Mouse (Mus musculus): ENCODE results near the gene Hcrtr2.

DNA sequence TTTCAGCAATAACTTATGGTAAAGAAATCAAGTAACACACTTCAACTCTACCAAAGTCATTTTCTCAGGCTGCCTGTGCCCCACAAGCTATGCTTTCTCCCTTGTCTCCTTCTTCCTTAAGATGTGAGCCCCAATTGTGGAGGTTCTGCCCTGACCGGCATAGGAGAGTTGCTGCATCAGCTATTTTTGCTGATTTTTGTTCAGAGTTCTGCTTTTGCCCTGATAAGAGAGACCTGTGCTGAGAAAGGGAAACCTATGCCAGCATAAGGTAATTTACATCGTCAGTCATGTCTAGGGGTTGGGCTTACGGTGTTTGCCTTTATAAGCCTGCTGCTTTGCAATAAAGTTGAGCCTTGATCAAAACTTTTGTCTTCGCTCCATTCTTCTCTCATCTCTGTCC, 71.5 kb downstream of the Hcrtr2 start:
- TF ChIP-seq CTCF (IDR thresholded peaks at IDR 0.05; ENCODE audit: borderline replicate concordance, control insufficient read depth, extremely low read depth, insufficient read depth, low read length, poor library complexity) (no peak), POLR2A (IDR thresholded peaks at IDR 0.05; ENCODE audit: control insufficient read depth, extremely low read depth, insufficient read depth, low read length, poor library complexity) (no peak)
